Mouse (Mus musculus): ENCODE data around the gene Scgb2b20. TPM values are rescaled to one million over a fixed set of nuclear protein-coding genes. Genes with fewer than 3 reads are reported as not detected.
"Not testable (repeated sequence)": the region's sequence is repeated elsewhere in the genome, so short reads cannot be mapped to it uniquely, and the experiment has no call there.

Scgb2b20 gene
- not detected in 2 replicates for polyA plus RNA-seq (2016; fragmentation: Nextera tagmentation; extraction: Ambion mirVana)

DNA sequence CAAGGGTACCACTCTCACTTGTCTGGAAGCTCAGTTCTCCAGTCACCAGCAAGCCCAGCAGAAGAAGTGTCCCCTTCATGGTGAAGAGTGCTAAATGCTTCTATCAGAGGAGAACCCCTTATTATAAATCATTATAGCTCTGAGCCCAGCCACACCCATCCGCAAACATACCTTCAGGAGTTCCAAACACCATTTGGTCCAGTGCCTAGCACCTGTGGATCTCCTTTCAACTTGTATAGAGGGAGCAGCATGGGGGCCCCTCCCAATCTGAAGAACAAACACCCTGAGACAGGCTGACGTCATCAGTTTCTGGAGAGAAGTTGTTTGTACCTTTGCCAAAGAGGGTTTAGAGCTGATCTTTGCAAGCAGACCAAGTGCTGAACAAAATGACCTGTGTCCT is at the start of gene Scgb2b20:
Scgb2b20 (minus strand) TSS at position 101 of the 400 bp plus-strand sequence.
- ATAC-seq (ENCODE audit: low FRiP score): not testable (repeated sequence)
- WGBS: 78% methylated on average over 2 of the region's 2 CpGs

GRCm38 (mm10) chr7:33409681-33410080 is 43.6 kb upstream of the Scgb2b20 start:
- not testable (repeated sequence) for ATAC-seq (ENCODE audit: low FRiP score); H3K4me3 ChIP-seq
- WGBS: 57% methylated on average over 1 of the region's 1 CpGs

More for the DNA sequence above, at the start of gene Scgb2b20:
- H3K27me3 ChIP-seq; H3K4me3 ChIP-seq; H3K9ac ChIP-seq; H3K4me1 ChIP-seq; H3K36me3 ChIP-seq; H3K4me2 ChIP-seq (replicated peaks); H3K27ac ChIP-seq: not testable (repeated sequence)
- H3K9me3 ChIP-seq (replicated peaks): peaks cover 17% of the 10 kb centered on the region

GRCm38 (mm10) chr7:33401650-33402049 is 35.5 kb upstream of the Scgb2b20 start:
- Histone ChIP-seq H3K4me1 (no peaks in the 10 kb centered on the region), H3K9ac (no peak overlapping the region), H3K9me3 (replicated peaks) (peaks cover 36% of the 10 kb centered on the region), H3K4me2 (replicated peaks) (no peak overlapping the region), H3K36me3 (no peaks in the 10 kb centered on the region), H3K27ac (no peak overlapping the region), H3K4me3 (no peak overlapping the region), H3K27me3 (no peaks in the 10 kb centered on the region)
- ATAC-seq (ENCODE audit: low FRiP score): no peak
- WGBS: 100% methylated on average over 1 of the region's 1 CpGs

More at GRCm38 (mm10) chr7:33409681-33410080, 43.6 kb upstream of the Scgb2b20 start:
- H3K27me3 ChIP-seq; H3K27ac ChIP-seq; H3K4me2 ChIP-seq (replicated peaks); H3K4me1 ChIP-seq; H3K9ac ChIP-seq; H3K36me3 ChIP-seq: not testable (repeated sequence)
- H3K9me3 ChIP-seq (replicated peaks): peaks cover 13% of the 10 kb centered on the region; the same call in 1 of the 2 replicates

DNA sequence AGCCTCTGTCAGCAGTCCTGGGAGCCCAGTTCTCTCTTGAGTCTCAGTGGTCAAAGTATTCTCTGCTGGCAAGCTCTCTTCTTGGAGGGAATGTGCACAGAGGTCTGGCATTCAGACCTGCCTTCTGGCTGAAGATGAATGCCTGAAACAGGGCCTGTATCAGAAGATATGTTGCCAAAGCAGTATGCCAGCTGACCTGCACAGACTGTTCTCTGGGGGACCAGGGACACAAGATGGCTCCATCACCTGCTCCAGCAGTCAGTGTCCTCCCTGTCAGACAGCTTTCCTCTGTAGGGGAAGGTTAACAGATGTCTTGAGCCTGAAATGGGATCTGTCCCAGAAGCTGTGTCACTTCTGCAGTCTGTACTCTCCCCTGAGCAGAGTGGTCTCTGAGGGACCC is 33.6 kb upstream of the Scgb2b20 start:
- not testable (repeated sequence) for H3K4me2 ChIP-seq (replicated peaks); H3K4me1 ChIP-seq; H3K27ac ChIP-seq; H3K4me3 ChIP-seq; H3K9ac ChIP-seq; H3K36me3 ChIP-seq; ATAC-seq (ENCODE audit: low FRiP score); H3K27me3 ChIP-seq
- peaks cover 36% of the 10 kb centered on the region for H3K9me3 ChIP-seq (replicated peaks)

GRCm38 (mm10) chr7:33372934-33373333 is 6.8 kb upstream of the Scgb2b20 start, which contains the start of gene Scgb1b20:
Gene Scgb1b20 (plus strand): TSS chr7:33373234.
- not testable (repeated sequence) for H3K27ac ChIP-seq; H3K4me2 ChIP-seq (replicated peaks); H3K4me1 ChIP-seq; H3K4me3 ChIP-seq; ATAC-seq (ENCODE audit: low FRiP score); H3K36me3 ChIP-seq; H3K27me3 ChIP-seq; H3K9ac ChIP-seq
- peaks cover 13% of the 10 kb centered on the region; the same call in 1 of the 2 replicates for H3K9me3 ChIP-seq (replicated peaks)
- WGBS: 75% methylated on average over 4 of the region's 4 CpGs

Other genes starting within 250 kb of the Scgb2b20 start
- not detected in 2 replicates for gene Scgb2b18, start 192.5 kb downstream of the Scgb2b20 start, polyA plus RNA-seq (2016; fragmentation: Nextera tagmentation; extraction: Ambion mirVana)
- not detected in 2 replicates for gene Scgb1b18, start 180.8 kb downstream of the Scgb2b20 start, polyA plus RNA-seq (2016; fragmentation: Nextera tagmentation; extraction: Ambion mirVana)
- gene Scgb2b19, start 86.0 kb downstream of the Scgb2b20 start, polyA plus RNA-seq (2016; fragmentation: Nextera tagmentation; extraction: Ambion mirVana): not detected in 2 replicates
- not detected in 2 replicates for gene Scgb1b19, start 79.0 kb downstream of the Scgb2b20 start, polyA plus RNA-seq (2016; fragmentation: Nextera tagmentation; extraction: Ambion mirVana)
- not detected in 2 replicates for gene Scgb1b20, start 6.9 kb upstream of the Scgb2b20 start, polyA plus RNA-seq (2016; fragmentation: Nextera tagmentation; extraction: Ambion mirVana)
- gene Scgb2b21, start 154.1 kb upstream of the Scgb2b20 start, polyA plus RNA-seq (2016; fragmentation: Nextera tagmentation; extraction: Ambion mirVana): not detected in 2 replicates

Data from hindbrain, embryonic 12.5 days (tissue).